Mouse (Mus musculus) brain, embryonic 18.5 days (tissue): ENCODE measurements at regions not wholly inside any gene's neighbourhood (a gene's known extent, or its start where the extent isn't known, plus 50 kb on each side); places are given as distances from the start of the nearest gene placed in this dataset.
"Not testable (repeated sequence)": the region's sequence is repeated elsewhere in the genome, so short reads cannot be mapped to it uniquely, and the experiment has no call there.

Source experiments
- DNase-seq: peaks from one replicate; pipeline ENCODE4 v3.0.0-alpha.2; 2012; ENCODE audit warnings: low read depth, low spot score

DNA sequence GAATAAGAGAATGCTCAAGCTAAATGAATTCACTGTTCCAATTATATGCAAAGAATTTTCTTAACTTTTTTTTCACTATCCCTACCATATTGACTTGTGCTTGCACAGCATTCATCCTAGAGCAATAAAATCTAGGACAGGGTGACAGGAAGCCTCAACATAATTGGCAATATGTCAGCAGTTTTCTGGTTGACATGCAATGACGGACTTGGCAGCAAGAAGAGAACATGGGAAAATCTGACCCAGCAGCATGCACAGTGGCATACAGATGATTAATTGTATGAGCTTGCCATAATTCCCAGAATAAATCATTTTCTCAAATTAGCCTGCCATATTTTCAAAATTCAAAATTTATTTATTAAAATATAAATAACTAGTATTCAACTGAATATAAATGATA is 152.7 kb downstream of the Amy2a5 start:
- DNase-seq: no peak

DNA sequence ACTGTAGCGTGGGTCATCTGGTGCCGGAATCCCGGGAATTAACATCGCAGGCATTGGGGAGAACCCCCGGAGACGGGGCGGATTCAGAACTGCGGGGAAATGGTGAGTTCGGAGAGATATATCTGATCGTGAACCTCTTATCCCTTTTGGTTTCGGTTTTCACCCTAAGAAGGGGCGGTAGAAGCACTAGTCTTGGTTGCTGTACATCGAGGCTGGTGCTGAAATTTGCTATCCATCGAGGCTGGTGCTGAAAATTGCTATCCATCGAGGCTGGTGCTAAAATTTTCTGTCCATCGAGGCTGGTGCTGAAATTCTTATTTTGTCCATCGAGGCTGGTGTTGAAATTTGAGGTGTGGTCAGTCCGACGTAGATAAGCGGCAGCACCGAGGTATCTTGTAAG is 167.8 kb downstream of the Amy2a5 start:
- DNase-seq: not testable (repeated sequence)

DNA sequence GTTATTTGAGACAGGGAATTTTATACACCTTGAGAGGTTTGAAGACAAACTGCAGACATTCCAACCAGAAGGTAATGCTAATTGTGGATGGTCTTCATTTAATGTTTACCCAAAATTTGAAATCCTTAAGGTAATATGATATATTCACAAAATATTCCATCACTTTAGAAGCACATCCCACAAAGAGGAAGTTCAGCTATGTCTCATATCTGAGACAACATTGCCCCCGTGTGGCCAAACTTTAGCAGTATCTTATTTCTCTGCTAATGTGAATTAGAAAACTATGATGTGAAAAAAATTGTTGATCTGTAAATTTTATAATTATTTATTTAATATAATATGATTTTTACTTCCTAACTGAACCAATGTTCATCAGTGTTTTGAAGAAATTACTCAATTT is 177.9 kb downstream of the Amy2a5 start:
- peak; percentile 51 for DNase-seq
